Mouse (Mus musculus) lung, embryonic 14.5 days (tissue): ENCODE results near the gene Fam19a3. TPM values are rescaled to one million over a fixed set of nuclear protein-coding genes. Genes with fewer than 3 reads are reported as not detected.

Source experiments
- ATAC-seq: fragments of 200-750 bp; cut with Nextera tagmentation; 2 replicates; pipeline ENCODE4 v1.8.0; 2017; ENCODE audit warnings: mild to moderate bottlenecking, moderate TSS enrichment, moderate library complexity; ENCODE audit not compliant: insufficient read depth
- DNase-seq: peaks from one replicate; pipeline ENCODE4 v3.0.0-alpha.2; 2015
- H3K27ac ChIP-seq: fragments of 300-500 bp; sonication (generic); 2 replicates; pipeline ENCODE4 v1.5.1; 2014; ENCODE audit warnings: low read depth, mild to moderate bottlenecking, moderate library complexity
- H3K27me3 ChIP-seq: fragments of 300-500 bp; sonication (generic); 2 replicates; pipeline ENCODE4 v1.6.1; 2014; ENCODE audit warnings: low read length, control low read depth; ENCODE audit not compliant: insufficient read depth
- H3K36me3 ChIP-seq: fragments of 300-500 bp; sonication (generic); 2 replicates; pipeline ENCODE4 v1.6.1; 2014; ENCODE audit warnings: control low read depth; ENCODE audit not compliant: insufficient read depth
- H3K4me1 ChIP-seq: fragments of 300-500 bp; sonication (generic); 2 replicates; pipeline ENCODE4 v1.6.1; 2014; ENCODE audit warnings: antibody characterized with exemption, control low read depth; ENCODE audit not compliant: insufficient read depth
- H3K4me2 ChIP-seq: fragments of 300-500 bp; sonication (generic); 2 replicates; pipeline ENCODE4 v1.6.1; 2014; ENCODE audit warnings: mild to moderate bottlenecking
- H3K4me3 ChIP-seq: fragments of 300-500 bp; sonication (generic); 2 replicates; pipeline ENCODE4 v1.5.1; 2014; ENCODE audit warnings: low read depth, low read length
- H3K9ac ChIP-seq: fragments of 300-500 bp; sonication (generic); 2 replicates; pipeline ENCODE4 v1.6.1; 2014
- H3K9me3 ChIP-seq: fragments of 300-500 bp; sonication (generic); 2 replicates; pipeline ENCODE4 v1.6.1; 2016; ENCODE audit warnings: low read depth, low read length, control low read depth
- CTCF ChIP-seq: IDR thresholded peaks from 2 replicates; pipeline ENCODE4 v1.5.1; 2016; ENCODE audit warnings: antibody characterized with exemption, low read depth
- WGBS: fragments of 180-500 bp; shearing (Covaris S2); extraction: QIAGEN DNeasy Blood & Tissue Kit; methylation state at CpG from one replicate; pipeline ENCODE4 v1.1.7; 2014; 5-methylcytosine and 5-hydroxymethylcytosine counted together
- polyA plus RNA-seq: library from polyadenylated mRNA; unstranded; fragments of >200 nt; fragmentation: Nextera tagmentation; extraction: Ambion mirVana; gene quantifications from 2 replicates; pipeline ENCODE4 v1.2.1, GENCODE M21; 2014

Gene Fam19a3
- 0.07 TPM in 1 of 2 replicates, not detected in the other for polyA plus RNA-seq

GRCm38 (mm10) chr3:104781471-104781903 is at the start of gene Fam19a3:
Fam19a3 (minus strand) TSS chr3:104781840.
- DNase-seq (no peak), ATAC-seq (peak; percentile 10; the same call in 1 of the 2 replicates)
- peak within 1 kb of the TSS; percentile 49 for H3K9ac ChIP-seq
- 2% methylated on average over 26 of the region's 26 CpGs for WGBS
- H3K9me3 ChIP-seq: no peaks in the 10 kb centered on the region
- peak within 1 kb of the TSS; percentile 52 for H3K4me3 ChIP-seq
- H3K36me3 ChIP-seq: no peaks in the 10 kb centered on the region
- no peak for TF ChIP-seq CTCF
- no peak within 1 kb of the TSS; the same call in 1 of the 2 replicates for H3K27ac ChIP-seq
- peaks cover 6% of the 10 kb centered on the region; the same call in 1 of the 2 replicates for H3K4me1 ChIP-seq
- H3K4me2 ChIP-seq: peak within 1 kb of the TSS; percentile 97
- H3K27me3 ChIP-seq: peaks cover 72% of the 10 kb centered on the region

DNA sequence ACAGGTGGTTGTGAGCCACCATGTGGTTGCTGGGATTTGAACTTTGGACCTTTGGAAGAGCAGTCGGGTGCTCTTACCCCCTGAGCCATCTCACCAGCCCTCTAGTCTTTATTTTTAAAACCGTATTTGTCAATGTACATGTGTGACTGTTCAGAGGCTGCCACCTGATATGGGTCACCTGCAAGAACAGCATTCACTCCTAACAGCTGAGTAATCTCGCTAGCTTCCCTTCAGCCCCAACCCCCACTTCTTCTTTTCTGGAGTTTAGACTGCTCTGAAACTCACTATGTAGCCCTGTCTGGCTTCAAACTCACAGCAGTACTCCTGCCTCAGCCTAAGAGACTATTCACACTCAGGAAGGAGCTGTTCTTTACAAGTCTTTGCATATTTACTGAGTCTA is 40.8 kb upstream of the Fam19a3 start:
- WGBS: 70% methylated on average over 3 of the region's 3 CpGs
- Histone ChIP-seq H3K9ac (no peak overlapping the region), H3K4me3 (no peak overlapping the region), H3K36me3 (peaks cover 42% of the 10 kb centered on the region), H3K27ac (no peak overlapping the region), H3K9me3 (no peaks in the 10 kb centered on the region), H3K4me2 (no peak overlapping the region), H3K4me1 (peaks cover 5% of the 10 kb centered on the region; the same call in 1 of the 2 replicates), H3K27me3 (no peaks in the 10 kb centered on the region)
- DNase-seq (no peak), ATAC-seq (no peak)
- no peak for TF ChIP-seq CTCF

- no peaks in the 10 kb centered on the region for H3K9me3 ChIP-seq
- TF ChIP-seq CTCF: no peak
- no peak overlapping the region for H3K9ac ChIP-seq
- peaks cover 26% of the 10 kb centered on the region for H3K36me3 ChIP-seq
- H3K27ac ChIP-seq: no peak overlapping the region
- 50% methylated on average over 1 of the region's 1 CpGs for WGBS
- H3K4me3 ChIP-seq: no peak overlapping the region
- H3K27me3 ChIP-seq: no peaks in the 10 kb centered on the region
- no peak overlapping the region for H3K4me2 ChIP-seq
- DNase-seq: no peak
- H3K4me1 ChIP-seq: peaks cover 12% of the 10 kb centered on the region; the same call in 1 of the 2 replicates
- ATAC-seq: no peak
Measured at GRCm38 (mm10) chr3:104820426-104820825, 38.8 kb upstream of the Fam19a3 start.

DNA sequence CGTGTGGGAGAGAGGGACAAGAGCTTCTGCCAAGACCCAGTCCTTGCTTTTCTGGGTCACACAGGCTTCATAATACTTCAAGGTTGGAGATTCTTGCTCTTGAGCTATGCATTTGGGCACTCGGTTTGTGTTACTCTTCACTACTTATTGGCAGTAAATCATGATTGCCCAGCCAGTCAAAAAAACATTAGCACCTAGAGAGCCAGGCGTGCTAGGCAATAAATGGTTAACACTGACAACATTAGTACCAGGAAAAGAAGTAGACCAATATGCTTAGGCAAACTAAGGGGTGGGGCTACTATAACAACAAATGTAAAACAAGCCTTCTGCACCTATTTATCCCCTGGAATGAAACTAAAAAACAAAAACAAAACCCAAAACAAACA is 37.1 kb upstream of the Fam19a3 start:
- H3K27ac ChIP-seq: peak overlapping the region; percentile 98
- H3K4me1 ChIP-seq: peaks cover 14% of the 10 kb centered on the region; the same call in 1 of the 2 replicates
- no peak for TF ChIP-seq CTCF
- ATAC-seq (no peak), DNase-seq (no peak)
- H3K27me3 ChIP-seq: no peaks in the 10 kb centered on the region
- no peaks in the 10 kb centered on the region for H3K9me3 ChIP-seq
- 5% methylated on average over 3 of the region's 3 CpGs for WGBS
- peak overlapping the region; percentile 67 for H3K4me2 ChIP-seq
- peak overlapping the region; percentile 89 for H3K4me3 ChIP-seq
- H3K36me3 ChIP-seq: peaks cover 21% of the 10 kb centered on the region; the same call in 1 of the 2 replicates
- peak overlapping the region; percentile 95 for H3K9ac ChIP-seq

GRCm38 (mm10) chr3:104817991-104818748 is 36.5 kb upstream of the Fam19a3 start, which contains the start of gene Mov10:
Mov10 (minus strand) TSS chr3:104818563.
- Histone ChIP-seq H3K36me3 (peaks cover 21% of the 10 kb centered on the region; the same call in 1 of the 2 replicates), H3K9me3 (no peaks in the 10 kb centered on the region), H3K27me3 (no peaks in the 10 kb centered on the region), H3K27ac (peak within 1 kb of the TSS; percentile 98), H3K4me1 (peaks cover 14% of the 10 kb centered on the region; the same call in 1 of the 2 replicates), H3K4me2 (peak within 1 kb of the TSS; percentile 67), H3K4me3 (peak within 1 kb of the TSS; percentile 89), H3K9ac (peak within 1 kb of the TSS; percentile 95)
- WGBS: under 1% methylated on average over 37 of the region's 40 CpGs
- ATAC-seq (peak; percentile 88), DNase-seq (peak; percentile 93)
- TF ChIP-seq CTCF: no peak

GRCm38 (mm10) chr3:104817481-104817990 is 35.9 kb upstream of the Fam19a3 start:
- no peaks in the 10 kb centered on the region for H3K27me3 ChIP-seq

GRCm38 (mm10) chr3:104816130-104816529 is 34.5 kb upstream of the Fam19a3 start:
- WGBS: 87% methylated on average over 7 of the region's 7 CpGs
- Histone ChIP-seq H3K9me3 (no peaks in the 10 kb centered on the region), H3K4me2 (peak overlapping the region; percentile 67), H3K36me3 (peaks cover 17% of the 10 kb centered on the region; the same call in 1 of the 2 replicates), H3K9ac (no peak overlapping the region), H3K27ac (no peak overlapping the region), H3K27me3 (no peaks in the 10 kb centered on the region), H3K4me3 (peak overlapping the region; percentile 89; the same call in 1 of the 2 replicates), H3K4me1 (peaks cover 14% of the 10 kb centered on the region; the same call in 1 of the 2 replicates)
- DNase-seq (no peak), ATAC-seq (no peak)
- no peak for TF ChIP-seq CTCF

More at GRCm38 (mm10) chr3:104817481-104817990, 35.9 kb upstream of the Fam19a3 start:
- ATAC-seq: peak; percentile 73
- Histone ChIP-seq H3K9ac (peak overlapping the region; percentile 95), H3K27ac (peak overlapping the region; percentile 98), H3K4me1 (peaks cover 14% of the 10 kb centered on the region; the same call in 1 of the 2 replicates), H3K9me3 (no peaks in the 10 kb centered on the region), H3K36me3 (peaks cover 21% of the 10 kb centered on the region; the same call in 1 of the 2 replicates), H3K4me2 (peak overlapping the region; percentile 67), H3K4me3 (peak overlapping the region; percentile 89)
- peak; percentile 70 for DNase-seq
- under 1% methylated on average over 46 of the region's 46 CpGs for WGBS
- TF ChIP-seq CTCF: no peak
